ENCODE assay signal across 11 mouse cellular contexts in the genomic region with DNA sequence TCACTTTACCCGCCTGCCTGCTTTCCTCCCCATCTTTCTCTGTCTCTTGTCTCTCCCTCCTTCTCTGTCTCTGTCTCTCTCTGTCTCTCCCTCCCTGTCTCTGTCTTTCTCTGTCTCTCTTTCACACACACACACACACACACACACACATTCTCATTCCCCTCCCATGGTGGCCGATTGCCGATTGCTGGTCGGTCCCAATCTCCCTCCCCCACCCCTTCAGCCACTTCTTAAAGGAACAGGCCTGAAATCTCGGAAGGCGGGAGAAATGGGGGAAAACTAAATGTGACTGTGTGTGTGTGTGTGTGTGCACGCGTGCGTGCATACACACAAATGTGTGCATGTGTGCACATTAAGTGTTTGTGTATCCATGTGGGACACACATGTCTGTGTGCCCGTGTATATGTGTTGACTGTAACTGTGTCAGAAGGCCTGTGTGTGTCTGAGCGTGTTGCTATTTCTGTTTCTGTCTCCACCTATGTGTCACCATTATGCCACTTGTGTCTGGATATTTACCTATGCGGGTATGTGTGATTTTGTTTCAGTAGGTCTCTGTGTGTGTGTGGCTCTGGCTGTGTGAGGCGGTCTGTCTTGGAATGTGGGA. TPM values are rescaled to one million over a fixed set of nuclear protein-coding genes. Genes with fewer than 3 reads are reported as not detected.
A peak's percentile ranks its signal among the peaks of the same experiment; 100 is the strongest.
DNase-seq lines count a peak whose midpoint lies in the region; ATAC-seq and TF ChIP-seq lines count a peak whose summit lies in the region.
"Had no signal": no experiment of that assay in that cellular context is flagged by ENCODE, and none has a peak within 500 bp of the region (broad histone marks: within the 10 kb centered on the region; RNA-seq: fewer than 3 reads in every experiment).

No protein-coding gene starts in this region.

- H3K9me3 ChIP-seq in lung, embryonic 16.5 days (ENCODE audit: control insufficient read depth, low read length) = no peaks in the 10 kb centered on the region
- H3K9me3 ChIP-seq in intestine, postnatal 0 days (ENCODE audit: control insufficient read depth) = no peaks in the 10 kb centered on the region
- no peaks in the 10 kb centered on the region for H3K9me3 ChIP-seq in stomach, embryonic 16.5 days (replicated peaks; ENCODE audit: control insufficient read depth, low read length)

- H3K9ac ChIP-seq in lung, embryonic 16.5 days (ENCODE audit: low read length) = peak overlapping the region; percentile 14; the same call in 1 of the 2 replicates
- H3K9ac ChIP-seq in intestine, postnatal 0 days (ENCODE audit: low read depth, low read length) = no peak overlapping the region
- H3K9ac ChIP-seq in stomach, embryonic 16.5 days (ENCODE audit: low read length) = peak overlapping the region; percentile 50; the same call in 1 of the 2 replicates

- peaks cover 3% of the 10 kb centered on the region for H3K36me3 ChIP-seq in lung, embryonic 16.5 days (ENCODE audit: control insufficient read depth, insufficient read depth, low read length)
- no peaks in the 10 kb centered on the region for H3K36me3 ChIP-seq in intestine, postnatal 0 days (ENCODE audit: control insufficient read depth, insufficient read depth)
- no peaks in the 10 kb centered on the region for H3K36me3 ChIP-seq in stomach, embryonic 16.5 days (ENCODE audit: control insufficient read depth, insufficient read depth, low read length)

- H3K27ac ChIP-seq in cerebellum, adult 2 months (ENCODE audit: insufficient read depth, low read length) = peak overlapping the region; percentile 46; the same call in 1 of the 2 replicates
- H3K27ac ChIP-seq in lung, embryonic 16.5 days (ENCODE audit: low read length) = no peak overlapping the region
- no peak overlapping the region for H3K27ac ChIP-seq in intestine, postnatal 0 days (ENCODE audit: low read depth, low read length)
- no peak overlapping the region for H3K27ac ChIP-seq in stomach, embryonic 16.5 days (ENCODE audit: low read length)

- H3K27me3 ChIP-seq in cerebellum, adult 2 months (ENCODE audit: control insufficient read depth, insufficient read depth, low read length) = no peaks in the 10 kb centered on the region
- H3K27me3 ChIP-seq in lung, embryonic 16.5 days (ENCODE audit: control insufficient read depth, insufficient read depth, low read depth, low read length) = no peaks in the 10 kb centered on the region; the same call in 1 of the 2 replicates
- H3K27me3 ChIP-seq in intestine, postnatal 0 days (replicated peaks; ENCODE audit: control insufficient read depth, insufficient read depth, low read length) = 0 out of 2 replicates have a peak, but pooled peaks cover 4% of the 10 kb centered on the region
- no peaks in the 10 kb centered on the region for H3K27me3 ChIP-seq in stomach, embryonic 16.5 days (ENCODE audit: control insufficient read depth, insufficient read depth, low read length)

- no peak for TF ChIP-seq CTCF in cerebellum, adult 2 months (IDR thresholded peaks at IDR 0.05; ENCODE audit: borderline replicate concordance, insufficient read depth, low read depth, low read length)
- no peak for TF ChIP-seq CTCF in intestine, postnatal 0 days (IDR thresholded peaks at IDR 0.05; ENCODE audit: low read depth)

- H3K4me2 ChIP-seq in lung, embryonic 16.5 days (ENCODE audit: low read depth, low read length) = peak overlapping the region; percentile 56
- peak overlapping the region; percentile 52 for H3K4me2 ChIP-seq in intestine, postnatal 0 days (replicated peaks; ENCODE audit: low read depth)
- H3K4me2 ChIP-seq in stomach, embryonic 16.5 days (ENCODE audit: low read depth, low read length) = peak overlapping the region; percentile 47

- no peak for TF ChIP-seq POLR2A in cerebellum, adult 2 months (IDR thresholded peaks at IDR 0.05; ENCODE audit: borderline replicate concordance, insufficient read depth, low read length)

- peak; percentile 51 for ATAC-seq in lung, embryonic 16.5 days (ENCODE audit: low read depth)
- ATAC-seq in intestine, postnatal 0 days = no peak
- ATAC-seq in stomach, embryonic 16.5 days (ENCODE audit: insufficient read depth, low FRiP score) = no peak
- no peak for ATAC-seq in inflammation-experienced regulatory T-cells, adult 6 months
- ATAC-seq in erythroid progenitor cell, adult 5-6 weeks (replicated peaks; ENCODE audit: low FRiP score, poor library complexity, severe bottlenecking) = no peak

- H3K4me1 ChIP-seq in cerebellum, adult 2 months (ENCODE audit: control insufficient read depth, insufficient read depth, low read length) = peaks cover 18% of the 10 kb centered on the region
- H3K4me1 ChIP-seq in lung, embryonic 16.5 days (replicated peaks; ENCODE audit: control insufficient read depth, insufficient read depth, low read length) = 0 out of 2 replicates have a peak, but pooled peaks cover 2% of the 10 kb centered on the region
- H3K4me1 ChIP-seq in intestine, postnatal 0 days (replicated peaks; ENCODE audit: control insufficient read depth, insufficient read depth, low read length) = no peaks in the 10 kb centered on the region
- H3K4me1 ChIP-seq in stomach, embryonic 16.5 days (ENCODE audit: control insufficient read depth, insufficient read depth, low read length) = no peaks in the 10 kb centered on the region

- H3K4me3 ChIP-seq in cerebellum, adult 2 months (replicated peaks; ENCODE audit: insufficient read depth, low read depth, low read length) = peak overlapping the region; percentile 94
- H3K4me3 ChIP-seq in lung, embryonic 16.5 days (ENCODE audit: low read length) = peak overlapping the region; percentile 34
- no peak overlapping the region for H3K4me3 ChIP-seq in intestine, postnatal 0 days (ENCODE audit: low read depth, low read length)
- peak overlapping the region; percentile 44 for H3K4me3 ChIP-seq in stomach, embryonic 16.5 days (replicated peaks; ENCODE audit: low read length)
- H3K4me3 ChIP-seq: myocyte had no signal

- peak; percentile 30 to 41 for DNase-seq in cerebellum, adult 2 months
- DNase-seq in cerebellum, postnatal 4 days (ENCODE audit: low spot score in 2 of 2) = no peak
- DNase-seq in lung, postnatal 36 days = no peak

- WGBS in cerebellum, adult 2 months = 8% methylated on average over 13 of the region's 13 CpGs
- 25% methylated on average over 13 of the region's 13 CpGs for WGBS in lung, embryonic 16.5 days
- 39% methylated on average over 13 of the region's 13 CpGs for WGBS in intestine, postnatal 0 days
- WGBS in stomach, embryonic 16.5 days = 36% methylated on average over 13 of the region's 13 CpGs

RNA-seq across cellular contexts. Expression of gene Nlgn3, which starts 1.6 kb away (rescaled TPM):
- 36.9 and 38.5 TPM in 2 replicates for polyA plus RNA-seq in cerebellum, adult 2 months (2012; rRNA removed)
- 4.2 and 4.9 TPM in 2 replicates for polyA plus RNA-seq in lung, embryonic 16.5 days (2015; fragmentation: Nextera tagmentation; extraction: Ambion mirVana)
- polyA plus RNA-seq in intestine, postnatal 0 days (2015; fragmentation: Nextera tagmentation; extraction: Ambion mirVana) = 1.5 and 2.2 TPM in 2 replicates
- 7.3 and 7.7 TPM in 2 replicates for polyA plus RNA-seq in stomach, embryonic 16.5 days (2015; fragmentation: Nextera tagmentation; extraction: Ambion mirVana)
- polyA plus RNA-seq in inflammation-experienced regulatory T-cells, adult 6 months (2017; shearing (Covaris generic)) = under 1 TPM in 2 of 3 experiments, not detected in 1; 0.15 to 0.23 TPM
- not detected in 2 replicates for total RNA-seq in erythroid progenitor cell, adult 5-6 weeks (2015; ENCODE audit: low replicate concordance)
- 0.26 and 1.5 TPM in 2 replicates for total RNA-seq in erythroid progenitor cell, adult 5-6 weeks (2017; ENCODE audit: low replicate concordance)
- total RNA-seq: common myeloid progenitor, adult 5-6 weeks had no signal
- polyA plus RNA-seq: C2C12, myocyte had no signal

RNA-seq across cellular contexts. Expression of gene Med12, which starts 26.7 kb away (rescaled TPM):
- polyA plus RNA-seq in cerebellum, adult 2 months (2012; rRNA removed) = 54.4 and 64.5 TPM in 2 replicates
- polyA plus RNA-seq in lung, embryonic 16.5 days (2015; fragmentation: Nextera tagmentation; extraction: Ambion mirVana) = 34.2 and 34.9 TPM in 2 replicates
- polyA plus RNA-seq in intestine, postnatal 0 days (2015; fragmentation: Nextera tagmentation; extraction: Ambion mirVana) = 13.9 and 14.0 TPM in 2 replicates
- polyA plus RNA-seq in stomach, embryonic 16.5 days (2015; fragmentation: Nextera tagmentation; extraction: Ambion mirVana) = 30.3 and 30.9 TPM in 2 replicates
- polyA plus RNA-seq in inflammation-experienced regulatory T-cells, adult 6 months (2017; shearing (Covaris generic)) = 10 to 100 TPM; 55.5 to 98.4 (median 75.3) TPM
- total RNA-seq in erythroid progenitor cell, adult 5-6 weeks (2015; ENCODE audit: low replicate concordance) = 224 and 283 TPM in 2 replicates
- 94.2 and 125 TPM in 2 replicates for total RNA-seq in erythroid progenitor cell, adult 5-6 weeks (2017; ENCODE audit: low replicate concordance)

RNA-seq across cellular contexts. Expression of gene Gm20489, which starts 31.7 kb away (rescaled TPM):
- not detected in 2 replicates for polyA plus RNA-seq in cerebellum, adult 2 months (2012; rRNA removed)
- not detected in 2 replicates for polyA plus RNA-seq in lung, embryonic 16.5 days (2015; fragmentation: Nextera tagmentation; extraction: Ambion mirVana)
- polyA plus RNA-seq in intestine, postnatal 0 days (2015; fragmentation: Nextera tagmentation; extraction: Ambion mirVana) = not detected in 2 replicates
- polyA plus RNA-seq in stomach, embryonic 16.5 days (2015; fragmentation: Nextera tagmentation; extraction: Ambion mirVana) = not detected in 2 replicates
- 1 to 10 TPM in 1 of 3 experiments, not detected in 2; 1.3 TPM for polyA plus RNA-seq in inflammation-experienced regulatory T-cells, adult 6 months (2017; shearing (Covaris generic))
- not detected in 2 replicates for total RNA-seq in erythroid progenitor cell, adult 5-6 weeks (2015; ENCODE audit: low replicate concordance)
- not detected in 2 replicates for total RNA-seq in erythroid progenitor cell, adult 5-6 weeks (2017; ENCODE audit: low replicate concordance)
- total RNA-seq: common myeloid progenitor, adult 5-6 weeks had no signal
- polyA plus RNA-seq: C2C12, myocyte had no signal

RNA-seq across cellular contexts. Expression of gene Il2rg, which starts 32.5 kb away (rescaled TPM):
- polyA plus RNA-seq in cerebellum, adult 2 months (2012; rRNA removed) = 1.9 and 2.0 TPM in 2 replicates
- polyA plus RNA-seq in lung, embryonic 16.5 days (2015; fragmentation: Nextera tagmentation; extraction: Ambion mirVana) = 26.5 and 27.9 TPM in 2 replicates
- 4.6 and 6.1 TPM in 2 replicates for polyA plus RNA-seq in intestine, postnatal 0 days (2015; fragmentation: Nextera tagmentation; extraction: Ambion mirVana)
- polyA plus RNA-seq in stomach, embryonic 16.5 days (2015; fragmentation: Nextera tagmentation; extraction: Ambion mirVana) = 11.8 and 12.6 TPM in 2 replicates
- 1,000 to 10,000 TPM; 1,580 to 1,755 (median 1,720) TPM for polyA plus RNA-seq in inflammation-experienced regulatory T-cells, adult 6 months (2017; shearing (Covaris generic))
- total RNA-seq in erythroid progenitor cell, adult 5-6 weeks (2015; ENCODE audit: low replicate concordance) = 37.1 and 39.8 TPM in 2 replicates
- 6.0 and 20.7 TPM in 2 replicates for total RNA-seq in erythroid progenitor cell, adult 5-6 weeks (2017; ENCODE audit: low replicate concordance)

RNA-seq across cellular contexts. Expression of gene Gm614, which starts 36.7 kb away (rescaled TPM):
- not detected in 2 replicates for polyA plus RNA-seq in cerebellum, adult 2 months (2012; rRNA removed)
- not detected in 2 replicates for polyA plus RNA-seq in lung, embryonic 16.5 days (2015; fragmentation: Nextera tagmentation; extraction: Ambion mirVana)
- polyA plus RNA-seq in intestine, postnatal 0 days (2015; fragmentation: Nextera tagmentation; extraction: Ambion mirVana) = not detected in 2 replicates
- polyA plus RNA-seq in stomach, embryonic 16.5 days (2015; fragmentation: Nextera tagmentation; extraction: Ambion mirVana) = not detected in 2 replicates
- 1 to 10 TPM in 2 of 3 experiments, not detected in 1; 2.1 to 2.6 TPM for polyA plus RNA-seq in inflammation-experienced regulatory T-cells, adult 6 months (2017; shearing (Covaris generic))
- not detected in 2 replicates for total RNA-seq in erythroid progenitor cell, adult 5-6 weeks (2015; ENCODE audit: low replicate concordance)
- total RNA-seq in erythroid progenitor cell, adult 5-6 weeks (2017; ENCODE audit: low replicate concordance) = not detected in 2 replicates
- polyA plus RNA-seq: C2C12, myocyte had no signal

Comparison
In these comparisons a context has a peak if more than half of its experiments do, and no peak if none do; other contexts are left out.
1. DNase-seq: peak in cerebellum, adult 2 months (2 of 2); none in cerebellum, postnatal 4 days (0 of 2) and lung, postnatal 36 days (single experiment).
2. Peak in every context shown above with its lines, with median percentiles within 50 percentile points of each other: H3K4me2 ChIP-seq.